Mouse (Mus musculus): ENCODE results near the gene Rtl8a. TPM values are rescaled to one million over a fixed set of nuclear protein-coding genes. Genes with fewer than 3 reads are reported as not detected.
"Not testable (repeated sequence)": the region's sequence is repeated elsewhere in the genome, so short reads cannot be mapped to it uniquely, and the experiment has no call there.

The Rtl8a gene
- total RNA-seq (2021): 100 to 1,000 TPM; 198 to 264 TPM
- long read RNA-seq, experiment 1, transcript Rtl8a-201 (1 exons, 1,195 nt): major isoform, 129 of 129 reads
- long read RNA-seq, experiment 1, partial matches to known transcripts: 0 of 129 reads
- long read RNA-seq, experiment 1, other reads (novel, unspliced or antisense): 0 of 129 reads
- long read RNA-seq, experiment 2, transcript Rtl8a-201 (1 exons, 1,195 nt): major isoform, 111 of 111 reads
- long read RNA-seq, experiment 2, partial matches to known transcripts: 0 of 111 reads
- long read RNA-seq, experiment 2, other reads (novel, unspliced or antisense): 0 of 111 reads

- DNase-seq (ENCODE audit: low spot score in 2 of 2): peak; percentile 40 to 66
- Histone ChIP-seq H3K27ac (peak within 1 kb of the TSS; percentile 39; the same call in 1 of the 2 replicates), H3K4me3 (peak within 1 kb of the TSS; percentile 38)
These were observed at the start of gene Rtl8a for GRCm38 (mm10) chrX:53642980-53643961. Gene Rtl8a (minus strand): TSS chrX:53643682.

DNA sequence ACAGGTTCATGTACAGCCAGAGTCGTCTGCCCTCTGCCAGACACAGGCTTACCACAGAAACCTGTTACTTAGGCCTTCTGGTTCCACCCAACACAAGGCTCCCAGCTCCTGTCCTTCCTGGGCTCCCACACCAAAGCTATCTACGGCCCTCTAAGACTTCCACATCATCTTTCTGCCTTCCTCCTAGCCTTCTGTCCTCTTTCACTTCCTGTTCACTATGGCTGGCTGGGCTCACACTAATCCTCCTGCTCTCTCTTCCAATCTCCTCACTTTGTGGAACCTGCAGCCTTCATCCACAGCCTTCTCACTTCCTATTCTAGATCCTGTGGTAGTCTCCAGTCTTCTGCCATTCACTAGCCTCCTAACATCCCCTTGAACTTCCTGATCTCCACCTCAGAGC lies 49.7 kb upstream of the Rtl8a start:
- TF ChIP-seq CTCF (conservative IDR thresholded peaks at IDR 0.05): no peak
- Histone ChIP-seq H3K4me3 (no peak overlapping the region), H3K27ac (no peak overlapping the region)
- no peak for DNase-seq (ENCODE audit: low spot score in 2 of 2)

DNA sequence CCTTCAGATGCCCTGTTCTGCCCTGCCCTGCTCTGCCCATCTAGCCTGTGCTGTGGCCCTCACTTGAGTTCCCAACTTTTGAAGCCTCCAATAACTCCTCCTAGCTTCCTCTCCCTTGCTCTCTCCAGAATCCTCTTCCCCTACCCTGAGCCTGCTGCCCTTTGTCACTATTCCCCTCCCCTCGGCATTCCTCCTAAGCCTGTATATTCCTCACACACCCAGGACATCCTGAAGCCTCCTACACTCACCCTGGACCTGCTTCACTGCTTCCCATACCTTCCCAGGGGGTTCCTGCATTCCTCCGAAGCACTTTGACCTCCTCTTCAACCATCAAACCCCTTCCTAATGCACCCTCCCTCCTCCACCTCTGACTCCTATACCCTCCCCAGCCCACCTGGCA lies 48.6 kb upstream of the Rtl8a start:
- no peak for DNase-seq (ENCODE audit: low spot score in 2 of 2)
- no peak overlapping the region for H3K27ac ChIP-seq
- H3K4me3 ChIP-seq: no peak overlapping the region
- no peak for TF ChIP-seq CTCF (conservative IDR thresholded peaks at IDR 0.05)

DNA sequence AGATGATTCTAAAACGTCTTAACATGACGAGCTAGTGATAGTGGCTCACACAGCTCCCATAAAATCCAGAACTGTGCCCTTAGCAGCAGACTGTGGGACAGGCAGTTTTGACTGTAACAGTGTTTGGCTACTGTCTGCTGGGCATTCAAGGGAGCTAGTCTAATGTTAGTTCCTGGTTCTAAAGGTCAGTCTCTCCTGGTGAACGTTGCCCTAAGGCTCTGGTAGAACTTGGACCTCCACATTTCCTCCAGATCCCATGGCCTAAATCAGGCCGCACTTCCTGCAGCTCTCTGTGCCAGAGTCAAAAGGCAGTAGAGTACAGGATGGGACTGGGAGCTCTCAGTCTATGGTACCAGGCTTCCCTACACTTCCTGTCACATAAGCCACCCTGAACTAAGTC lies 41.2 kb upstream of the Rtl8a start:
- not testable (repeated sequence) for H3K4me3 ChIP-seq; H3K27ac ChIP-seq; DNase-seq (ENCODE audit: low spot score in 2 of 2)

GRCm38 (mm10) chrX:53682650-53683049 lies 39.2 kb upstream of the Rtl8a start:
- not testable (repeated sequence) for H3K27ac ChIP-seq; H3K4me3 ChIP-seq; DNase-seq (ENCODE audit: low spot score in 2 of 2)

- peak; percentile 69 for TF ChIP-seq CTCF (conservative IDR thresholded peaks at IDR 0.05)
- not testable (repeated sequence) for H3K27ac ChIP-seq, H3K4me3 ChIP-seq
- peak; percentile 21 to 69 for DNase-seq (ENCODE audit: low spot score in 2 of 2)
These were observed 33.5 kb upstream of the Rtl8a start for GRCm38 (mm10) chrX:53676943-53677342.

- not testable (repeated sequence) for DNase-seq (ENCODE audit: low spot score in 2 of 2)
- peak overlapping the region; percentile 49 for H3K4me3 ChIP-seq
- H3K27ac ChIP-seq: peak overlapping the region; percentile 89
These were observed 27.2 kb upstream of the Rtl8a start for GRCm38 (mm10) chrX:53670696-53671095.

DNA sequence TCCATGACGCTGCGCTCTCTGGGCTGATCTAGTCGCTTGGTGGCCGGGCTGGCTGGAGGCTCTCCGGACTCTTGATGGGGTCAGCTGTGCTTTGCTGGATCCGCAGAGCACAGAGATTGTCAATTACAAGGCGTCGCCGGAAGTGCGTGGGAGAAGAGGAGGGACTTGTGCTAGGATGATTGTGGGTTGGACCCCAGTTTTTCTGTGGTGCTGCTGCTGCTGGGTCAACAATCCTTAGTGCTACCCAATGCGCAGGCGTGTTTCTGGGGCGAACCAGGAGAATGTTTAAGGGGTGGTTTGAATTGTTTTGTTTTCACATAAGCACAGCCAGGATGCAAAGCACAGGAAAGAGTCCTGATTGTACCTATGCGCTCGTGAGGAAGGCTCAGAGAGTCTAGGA lies 26.8 kb upstream of the Rtl8a start, which contains the start of gene Rtl8b:
Gene Rtl8b, minus strand, starts transcription at position 115 of the 400 bp plus-strand sequence.
- Histone ChIP-seq H3K27ac (peak within 1 kb of the TSS; percentile 89), H3K4me3 (peak within 1 kb of the TSS; percentile 49)
- TF ChIP-seq CTCF (conservative IDR thresholded peaks at IDR 0.05): no peak
- peak; percentile 82 to 89 for DNase-seq (ENCODE audit: low spot score in 2 of 2)

DNA sequence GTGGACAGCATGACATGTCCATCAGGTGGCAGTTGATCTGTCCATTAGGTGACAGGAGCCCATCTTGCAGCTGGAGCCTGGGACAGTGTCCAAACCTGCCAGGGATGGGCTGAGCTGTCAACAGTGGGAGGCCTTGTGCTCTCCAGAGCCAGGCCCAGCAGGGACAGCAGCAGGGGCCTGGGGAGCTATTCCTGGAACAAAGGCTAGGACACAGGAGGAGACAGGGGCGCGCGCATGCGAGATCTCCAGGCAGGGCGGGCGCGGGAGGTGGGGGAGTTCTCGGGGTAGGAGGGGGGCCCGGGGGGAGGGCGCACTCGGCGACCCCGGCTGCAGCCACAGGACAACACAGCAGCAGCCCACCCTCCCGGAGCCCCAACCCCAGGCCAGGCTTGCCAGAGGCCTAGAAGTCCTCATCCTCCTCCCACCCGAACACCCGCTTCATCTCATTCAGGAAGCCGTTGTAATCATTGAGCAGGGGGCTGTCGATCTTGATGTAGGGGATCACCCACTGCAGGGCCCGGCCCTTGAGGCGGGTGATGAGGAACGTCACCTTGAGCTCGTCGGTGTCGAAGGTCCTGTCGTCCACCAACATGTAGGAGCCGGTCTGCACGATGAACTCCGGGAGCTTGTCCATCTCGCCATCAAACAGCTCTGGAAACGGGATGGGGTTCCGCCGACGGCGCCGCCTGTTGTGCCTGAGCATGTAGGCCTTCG lies 26.2 kb upstream of the Rtl8a start:
- peak overlapping the region; percentile 49 for H3K4me3 ChIP-seq
- H3K27ac ChIP-seq: peak overlapping the region; percentile 89; the same call in 1 of the 2 replicates
- not testable (repeated sequence) for DNase-seq (ENCODE audit: low spot score in 2 of 2)

- DNase-seq (ENCODE audit: low spot score in 2 of 2); H3K27ac ChIP-seq; H3K4me3 ChIP-seq: not testable (repeated sequence)
These were observed 9.4 kb upstream of the Rtl8a start for GRCm38 (mm10) chrX:53652917-53653316.

- no peak for DNase-seq (ENCODE audit: low spot score in 2 of 2)
These were observed 2.4 kb upstream of the Rtl8a start for GRCm38 (mm10) chrX:53645885-53646284.

GRCm38 (mm10) chrX:53642604-53642979 lies 890 bp downstream of the Rtl8a start:
- H3K4me3 ChIP-seq: peak overlapping the region; percentile 31; the same call in 1 of the 2 replicates
- DNase-seq (ENCODE audit: low spot score in 2 of 2); H3K27ac ChIP-seq: not testable (repeated sequence)

More at GRCm38 (mm10) chrX:53645885-53646284, 2.4 kb upstream of the Rtl8a start:
- Histone ChIP-seq H3K27ac (no peak overlapping the region), H3K4me3 (no peak overlapping the region)
- TF ChIP-seq CTCF (conservative IDR thresholded peaks at IDR 0.05): no peak

GRCm38 (mm10) chrX:53638107-53638506 lies 5.4 kb downstream of the Rtl8a start:
- not testable (repeated sequence) for H3K27ac ChIP-seq; H3K4me3 ChIP-seq; DNase-seq (ENCODE audit: low spot score in 2 of 2)

DNA sequence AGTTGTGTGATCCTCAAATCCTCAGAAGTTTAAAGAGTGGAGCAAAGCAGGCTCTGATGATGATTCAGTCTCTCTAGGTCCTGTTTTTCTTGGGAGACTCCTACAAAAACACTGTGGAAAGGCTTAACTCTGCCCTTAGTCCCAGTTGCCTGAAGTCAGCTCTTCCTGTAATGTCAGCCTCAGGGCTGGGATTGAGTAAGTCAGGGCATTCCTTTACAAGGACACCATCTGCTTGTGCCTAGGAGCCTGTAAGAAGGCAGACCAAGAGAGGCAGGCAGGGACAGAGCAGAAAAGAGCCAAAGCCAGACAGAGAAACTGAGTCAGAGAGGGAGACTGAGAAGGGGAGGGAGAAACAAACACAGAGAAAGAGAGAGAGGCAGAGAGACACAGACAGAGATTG lies 32.1 kb downstream of the Rtl8a start:
- not testable (repeated sequence) for H3K4me3 ChIP-seq; DNase-seq (ENCODE audit: low spot score in 2 of 2); H3K27ac ChIP-seq
